Mouse (Mus musculus): ENCODE measurements around the gene Anks4b.

Gene Anks4b

GRCm38 (mm10) chr7:120188946-120189345 is 15.3 kb downstream of the Anks4b start:
- DNase-seq (ENCODE audit: low read depth, low spot score): no peak

DNA sequence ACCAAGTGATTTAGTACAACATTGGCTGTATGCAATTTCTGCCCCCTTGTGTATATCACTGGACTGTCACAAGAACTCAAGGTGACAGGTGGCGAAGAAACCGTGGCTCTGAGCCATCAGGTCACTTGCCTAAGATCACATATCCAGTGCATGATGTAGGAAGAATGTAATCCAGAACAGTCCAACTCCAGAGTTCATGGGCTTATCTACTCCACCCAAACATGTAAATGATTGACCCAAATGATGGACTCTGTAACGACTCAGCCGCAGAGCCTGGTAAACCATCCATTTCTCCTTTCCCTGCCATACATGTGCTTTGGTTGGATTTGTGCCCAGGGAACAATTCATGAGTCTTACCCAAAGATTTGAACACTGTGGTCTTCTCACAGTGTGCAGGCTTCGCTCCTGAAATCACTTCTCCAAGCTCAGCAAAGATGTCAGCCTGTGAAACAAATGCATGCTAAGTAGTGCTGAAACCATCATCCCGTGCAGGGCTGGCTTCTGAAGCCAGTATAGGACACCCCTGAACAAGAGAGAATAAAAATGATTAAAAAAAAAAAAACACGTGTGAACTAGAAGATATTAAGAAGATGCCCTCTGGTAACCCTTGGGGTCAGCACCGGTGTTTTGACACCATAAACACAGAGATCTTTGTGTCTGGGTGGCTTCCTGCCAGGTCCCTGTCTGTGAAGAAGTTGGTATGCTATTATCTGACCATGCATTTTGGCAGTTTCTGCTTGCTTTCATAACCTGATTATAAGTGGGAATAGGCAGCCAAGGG is 15.9 kb downstream of the Anks4b start:
- no peak for DNase-seq (ENCODE audit: low read depth, low spot score)

DNA sequence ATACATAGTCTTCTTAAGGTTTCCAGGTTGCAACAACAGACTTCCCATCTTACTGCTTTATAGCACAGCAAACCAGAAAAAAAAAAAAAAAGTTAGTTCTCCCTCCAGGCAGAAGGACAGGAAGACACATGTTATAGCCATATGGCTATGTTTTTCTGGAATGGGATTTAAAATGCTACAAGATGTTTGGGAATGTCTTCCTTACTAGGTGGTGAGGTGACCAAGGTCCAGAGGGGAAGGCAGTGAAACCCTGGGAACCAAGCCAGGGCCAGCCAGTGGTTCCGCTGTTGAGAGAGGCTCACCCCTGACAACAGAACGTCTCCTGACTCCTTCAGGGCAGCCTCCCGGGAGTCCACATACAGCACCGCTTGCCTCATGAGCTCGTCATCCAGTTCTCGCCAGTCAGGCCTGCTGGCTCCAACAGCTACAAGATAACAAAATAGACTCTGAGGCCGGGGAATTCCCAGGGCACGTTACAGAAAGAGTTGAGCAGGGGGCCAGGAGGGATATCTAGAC is 16.6 kb downstream of the Anks4b start:
- DNase-seq (ENCODE audit: low read depth, low spot score): no peak

GRCm38 (mm10) chr7:120192207-120192606 is 18.5 kb downstream of the Anks4b start:
- DNase-seq (ENCODE audit: low read depth, low spot score): no peak

- no peak for DNase-seq (ENCODE audit: low read depth, low spot score)
Observed at GRCm38 (mm10) chr7:120192816-120193215, 19.2 kb downstream of the Anks4b start.

GRCm38 (mm10) chr7:120195207-120195606 is 21.5 kb downstream of the Anks4b start:
- no peak for DNase-seq (ENCODE audit: low read depth, low spot score)

DNA sequence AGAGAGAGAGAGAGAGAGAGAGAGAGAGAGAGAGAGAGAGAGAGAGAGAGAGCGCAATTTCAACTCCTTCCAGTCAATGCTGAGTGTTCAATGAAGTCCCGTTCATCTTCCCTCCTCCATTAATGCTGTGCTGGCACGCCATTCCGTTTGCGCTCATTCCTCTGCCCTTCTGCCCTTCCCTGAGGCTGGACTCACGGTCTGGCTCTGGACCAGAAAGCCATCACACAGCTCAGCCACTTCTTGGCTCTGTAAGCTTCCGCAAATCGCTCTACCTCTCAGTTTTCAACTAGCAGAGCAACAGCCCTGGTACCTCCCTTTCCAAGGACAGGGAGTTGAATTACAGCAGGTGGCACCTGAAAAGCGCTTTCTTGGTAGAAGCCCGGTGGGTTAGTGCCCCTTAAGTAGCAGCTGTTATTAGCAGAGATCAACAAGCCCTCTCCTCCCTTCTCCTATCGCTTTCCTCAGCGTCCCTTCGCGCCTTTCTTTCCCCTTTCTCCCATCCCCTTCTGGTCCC is 27.6 kb downstream of the Anks4b start:
- no peak for DNase-seq (ENCODE audit: low read depth, low spot score)

GRCm38 (mm10) chr7:120201771-120202170 is 28.1 kb downstream of the Anks4b start, which contains the start of gene Crym:
TSS of gene Crym (minus strand) at chr7:120202111.
- DNase-seq (ENCODE audit: low read depth, low spot score): no peak

DNA sequence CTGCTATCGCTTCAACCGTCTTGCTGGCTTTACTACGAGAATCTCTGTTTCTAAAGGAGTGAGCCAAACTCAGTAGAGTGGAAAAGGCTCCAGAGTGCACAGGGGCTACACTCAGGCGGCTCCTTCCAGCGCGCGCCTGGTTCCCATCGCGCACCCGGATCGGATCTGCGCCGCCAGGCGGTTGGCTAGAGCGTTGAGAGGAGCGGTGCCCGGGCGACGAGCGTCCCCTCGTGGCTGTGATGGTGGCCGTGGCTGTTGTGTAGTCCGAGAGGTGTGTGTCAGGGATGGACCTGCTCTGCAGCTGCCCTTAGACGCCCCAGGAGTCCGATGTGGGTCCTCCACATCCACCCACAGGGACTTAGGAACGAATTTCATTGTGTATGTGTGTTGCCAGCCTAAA is 30.1 kb downstream of the Anks4b start, which contains the start of gene Abca14:
TSS of gene Abca14 (plus strand) at position 173 of the 400 bp plus-strand sequence.
- DNase-seq (ENCODE audit: low read depth, low spot score): no peak

- peak; percentile 63 for DNase-seq (ENCODE audit: low read depth, low spot score)
Observed at GRCm38 (mm10) chr7:120205989-120206388, 32.3 kb downstream of the Anks4b start.

DNA sequence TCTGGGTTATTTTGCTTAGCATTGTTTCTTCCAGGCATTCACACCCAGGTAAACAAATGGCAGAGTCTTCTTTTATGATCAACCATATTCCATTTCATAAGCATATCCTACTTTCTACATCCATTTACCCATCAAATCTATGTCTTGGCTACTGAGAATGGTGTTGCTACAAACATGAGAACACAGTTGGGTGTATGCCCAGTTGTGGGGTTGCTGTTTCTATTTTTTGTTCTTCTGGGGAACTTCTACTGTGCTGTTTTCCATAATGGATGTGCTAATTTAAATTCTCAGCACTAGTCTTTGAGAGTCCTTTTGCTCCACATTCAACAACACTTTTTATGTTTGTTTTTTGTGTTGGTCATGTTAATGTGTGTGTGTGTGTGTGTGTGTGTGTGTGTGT is 54.9 kb downstream of the Anks4b start:
- no peak for DNase-seq (ENCODE audit: low read depth, low spot score)

Data from 3T3-L1 (cell line).